Mouse (Mus musculus): Measurements from ENCODE around the gene Carmil2. TPM values are rescaled to one million over a fixed set of nuclear protein-coding genes. Genes with fewer than 3 reads are reported as not detected.

Gene Carmil2
- polyA plus RNA-seq, 1 experiment from 2014 or later: 0.73 TPM

DNA sequence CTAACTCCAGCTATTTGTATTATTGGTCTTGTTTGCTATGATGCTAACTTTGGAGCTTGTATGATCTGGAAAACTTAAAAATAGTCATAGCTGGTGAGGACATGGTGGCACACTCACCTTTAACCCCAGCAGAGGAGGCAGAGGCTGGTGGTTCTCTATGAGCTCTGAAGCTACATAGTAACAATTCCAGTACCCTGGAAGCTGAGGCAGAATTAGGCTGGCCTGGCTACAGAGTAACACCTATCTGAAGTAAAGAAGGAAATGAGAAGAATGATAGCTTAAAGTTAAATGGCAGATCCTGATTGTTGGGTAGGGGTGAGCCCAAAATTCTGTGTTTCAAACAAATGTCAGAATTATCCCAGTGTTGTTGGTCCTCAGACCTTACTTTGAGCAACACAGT lies 28.4 kb upstream of the Carmil2 start:
- no peak for ATAC-seq (ENCODE audit: insufficient number of reproducible peaks, low FRiP score, low TSS enrichment, low read depth)
- DNase-seq (ENCODE audit: low spot score): no peak
- H3K27ac ChIP-seq (replicated peaks; ENCODE audit: low read depth, low read length): no peak overlapping the region
- no peak overlapping the region for H3K9ac ChIP-seq (ENCODE audit: low read length)
- no peaks in the 10 kb centered on the region for H3K36me3 ChIP-seq (ENCODE audit: control insufficient read depth, insufficient read depth, low read length)
- no peaks in the 10 kb centered on the region for H3K27me3 ChIP-seq (ENCODE audit: control insufficient read depth, insufficient read depth, low read length)
- H3K4me3 ChIP-seq (ENCODE audit: low read depth, low read length): no peak overlapping the region
- no peaks in the 10 kb centered on the region for H3K4me1 ChIP-seq (ENCODE audit: control insufficient read depth, insufficient read depth, low read length)
- no peaks in the 10 kb centered on the region for H3K9me3 ChIP-seq (ENCODE audit: control insufficient read depth, low read length)
- no peak overlapping the region for H3K4me2 ChIP-seq (ENCODE audit: low read depth, severe bottlenecking)

DNA sequence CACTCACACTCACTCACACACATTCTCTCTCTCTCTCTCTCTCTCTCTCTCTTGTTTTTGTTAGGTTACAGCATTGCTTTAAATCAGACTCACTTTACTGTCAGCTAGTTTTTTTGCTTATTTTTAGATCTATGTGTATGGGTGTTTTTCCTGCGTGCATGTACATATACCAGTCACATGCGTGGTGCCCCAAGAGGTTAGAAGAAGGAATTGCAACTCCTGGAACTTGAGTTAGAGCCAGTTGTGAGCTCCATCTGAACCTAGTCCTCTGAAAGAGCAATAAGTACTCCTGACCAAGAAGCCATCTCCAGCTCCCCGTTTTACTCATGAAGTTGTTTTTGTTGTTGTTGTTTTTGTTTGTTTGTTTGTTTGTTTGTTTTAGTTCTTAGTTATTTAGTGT lies 24.9 kb upstream of the Carmil2 start:
- no peak for DNase-seq (ENCODE audit: low spot score)
- H3K9ac ChIP-seq (ENCODE audit: low read length): no peak overlapping the region
- no peak overlapping the region for H3K4me3 ChIP-seq (ENCODE audit: low read depth, low read length)
- WGBS: 84% methylated on average over 3 of the region's 3 CpGs
- H3K4me2 ChIP-seq (ENCODE audit: low read depth, severe bottlenecking): no peak overlapping the region
- no peak overlapping the region for H3K27ac ChIP-seq (replicated peaks; ENCODE audit: low read depth, low read length)
- H3K4me1 ChIP-seq (ENCODE audit: control insufficient read depth, insufficient read depth, low read length): no peaks in the 10 kb centered on the region
- H3K9me3 ChIP-seq (ENCODE audit: control insufficient read depth, low read length): no peaks in the 10 kb centered on the region
- H3K27me3 ChIP-seq (ENCODE audit: control insufficient read depth, insufficient read depth, low read length): no peaks in the 10 kb centered on the region
- ATAC-seq (ENCODE audit: insufficient number of reproducible peaks, low FRiP score, low TSS enrichment, low read depth): no peak
- peaks cover 15% of the 10 kb centered on the region for H3K36me3 ChIP-seq (ENCODE audit: control insufficient read depth, insufficient read depth, low read length)

DNA sequence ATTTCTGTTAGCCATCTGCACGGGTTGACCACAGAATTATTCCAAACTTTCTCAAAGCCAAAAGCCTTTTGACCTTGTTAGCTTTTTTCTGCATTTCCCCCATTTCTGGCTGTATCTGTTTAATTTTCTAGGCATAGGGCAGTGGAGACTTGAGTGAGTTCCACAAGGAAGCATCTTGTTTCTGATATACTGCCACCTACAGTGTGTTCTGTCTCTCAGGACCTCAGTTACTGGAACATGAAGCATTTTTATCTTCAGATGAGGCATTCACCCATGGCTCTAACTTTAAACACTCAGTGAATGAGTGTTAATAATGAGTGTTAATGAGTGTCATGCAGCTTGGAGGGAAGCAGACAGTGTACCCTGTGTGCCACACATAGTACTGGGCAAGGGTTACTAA lies 8.2 kb upstream of the Carmil2 start:
- 91% methylated on average over 1 of the region's 1 CpGs for WGBS
- H3K27ac ChIP-seq (replicated peaks; ENCODE audit: low read depth, low read length): no peak overlapping the region
- H3K9me3 ChIP-seq (ENCODE audit: control insufficient read depth, low read length): no peaks in the 10 kb centered on the region
- ATAC-seq (ENCODE audit: insufficient number of reproducible peaks, low FRiP score, low TSS enrichment, low read depth): no peak
- no peak overlapping the region for H3K4me3 ChIP-seq (ENCODE audit: low read depth, low read length)
- no peak for DNase-seq (ENCODE audit: low spot score)
- H3K4me2 ChIP-seq (ENCODE audit: low read depth, severe bottlenecking): no peak overlapping the region
- H3K9ac ChIP-seq (ENCODE audit: low read length): no peak overlapping the region
- H3K36me3 ChIP-seq (ENCODE audit: control insufficient read depth, insufficient read depth, low read length): peaks cover 45% of the 10 kb centered on the region
- no peaks in the 10 kb centered on the region for H3K27me3 ChIP-seq (ENCODE audit: control insufficient read depth, insufficient read depth, low read length)
- no peaks in the 10 kb centered on the region for H3K4me1 ChIP-seq (ENCODE audit: control insufficient read depth, insufficient read depth, low read length)

DNA sequence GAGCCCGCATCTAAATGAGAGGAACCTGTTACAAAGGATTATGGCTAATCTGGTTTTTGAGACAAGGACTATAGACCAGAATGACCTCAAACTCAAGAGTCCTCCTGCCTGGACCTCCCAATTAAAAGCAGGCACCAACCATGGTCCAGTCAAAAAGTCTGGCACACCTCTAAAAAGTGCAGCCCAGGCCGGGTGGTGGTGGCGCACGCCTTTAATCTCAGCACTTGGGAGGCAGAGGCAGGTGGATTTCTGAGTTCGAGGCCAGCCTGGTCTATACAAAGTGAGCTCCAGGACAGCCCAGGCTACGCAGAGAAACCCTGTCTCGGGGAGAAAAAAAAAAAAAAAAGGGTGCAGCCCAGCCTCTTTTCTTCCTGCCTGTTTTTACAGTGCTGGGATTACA lies 749 bp upstream of the Carmil2 start:
- peaks cover 4% of the 10 kb centered on the region; the same call in 1 of the 2 replicates for H3K4me1 ChIP-seq (ENCODE audit: control insufficient read depth, insufficient read depth, low read length)
- H3K27me3 ChIP-seq (ENCODE audit: control insufficient read depth, insufficient read depth, low read length): no peaks in the 10 kb centered on the region
- WGBS: 73% methylated on average over 7 of the region's 7 CpGs
- ATAC-seq (ENCODE audit: insufficient number of reproducible peaks, low FRiP score, low TSS enrichment, low read depth): no peak
- no peak overlapping the region for H3K9ac ChIP-seq (ENCODE audit: low read length)
- no peak overlapping the region for H3K4me2 ChIP-seq (ENCODE audit: low read depth, severe bottlenecking)
- H3K27ac ChIP-seq (replicated peaks; ENCODE audit: low read depth, low read length): no peak overlapping the region
- H3K36me3 ChIP-seq (ENCODE audit: control insufficient read depth, insufficient read depth, low read length): peaks cover 15% of the 10 kb centered on the region
- H3K4me3 ChIP-seq (ENCODE audit: low read depth, low read length): no peak overlapping the region
- H3K9me3 ChIP-seq (ENCODE audit: control insufficient read depth, low read length): no peaks in the 10 kb centered on the region
- peak; percentile 18 for DNase-seq (ENCODE audit: low spot score)

DNA sequence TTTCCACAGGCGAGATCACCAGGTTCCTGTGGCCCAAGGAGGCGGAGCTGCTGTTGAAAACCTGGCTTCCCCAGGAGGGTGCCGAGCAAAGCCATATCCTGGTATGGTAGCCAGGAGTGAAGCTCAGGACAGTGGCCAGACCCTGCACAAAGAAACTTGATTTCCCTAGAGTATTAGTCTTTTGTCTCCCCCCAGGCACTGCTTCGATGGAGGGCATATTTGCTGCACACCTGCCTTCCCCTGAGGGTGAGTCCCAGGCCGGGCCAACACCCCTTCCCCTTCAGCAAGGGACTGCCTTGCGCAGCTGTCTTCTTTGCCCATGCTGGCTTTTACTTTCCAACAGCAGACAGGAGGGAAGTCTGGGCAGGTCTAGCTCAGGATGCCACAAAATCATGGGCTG lies 477 bp downstream of the Carmil2 start:
- WGBS: 67% methylated on average over 6 of the region's 6 CpGs
- peak; percentile 22 for DNase-seq (ENCODE audit: low spot score)
- Histone ChIP-seq H3K9me3 (ENCODE audit: control insufficient read depth, low read length) (no peaks in the 10 kb centered on the region), H3K27ac (replicated peaks; ENCODE audit: low read depth, low read length) (no peak overlapping the region), H3K4me1 (ENCODE audit: control insufficient read depth, insufficient read depth, low read length) (peaks cover 4% of the 10 kb centered on the region; the same call in 1 of the 2 replicates), H3K4me2 (ENCODE audit: low read depth, severe bottlenecking) (no peak overlapping the region), H3K27me3 (ENCODE audit: control insufficient read depth, insufficient read depth, low read length) (no peaks in the 10 kb centered on the region), H3K36me3 (ENCODE audit: control insufficient read depth, insufficient read depth, low read length) (peaks cover 7% of the 10 kb centered on the region; the same call in 1 of the 2 replicates), H3K9ac (ENCODE audit: low read length) (no peak overlapping the region), H3K4me3 (ENCODE audit: low read depth, low read length) (no peak overlapping the region)
- no peak for ATAC-seq (ENCODE audit: insufficient number of reproducible peaks, low FRiP score, low TSS enrichment, low read depth)

DNA sequence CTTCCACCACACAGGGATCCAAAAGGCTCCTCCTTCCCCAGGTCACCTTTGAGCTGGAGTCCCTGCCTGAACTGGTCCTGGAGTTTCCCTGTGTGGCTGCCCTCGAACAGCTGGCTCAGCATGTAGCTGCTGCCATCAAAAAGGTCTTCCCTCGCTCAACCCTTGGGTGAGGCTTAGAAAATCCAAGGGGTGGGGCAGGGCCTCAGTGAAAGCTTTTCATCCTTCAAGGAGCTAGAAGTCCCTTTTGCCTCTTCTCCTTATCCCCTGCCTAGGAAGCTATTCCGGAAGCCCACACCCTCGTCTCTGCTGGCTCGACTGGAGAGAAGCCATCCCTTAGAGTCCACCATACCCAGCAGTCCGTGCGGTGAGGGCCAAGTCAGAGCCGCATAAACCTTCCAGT lies 1.4 kb downstream of the Carmil2 start:
- DNase-seq (ENCODE audit: low spot score) (no peak), ATAC-seq (ENCODE audit: insufficient number of reproducible peaks, low FRiP score, low TSS enrichment, low read depth) (no peak)
- H3K4me2 ChIP-seq (ENCODE audit: low read depth, severe bottlenecking): no peak overlapping the region
- 69% methylated on average over 8 of the region's 8 CpGs for WGBS
- no peak overlapping the region for H3K4me3 ChIP-seq (ENCODE audit: low read depth, low read length)
- H3K4me1 ChIP-seq (ENCODE audit: control insufficient read depth, insufficient read depth, low read length): peaks cover 4% of the 10 kb centered on the region; the same call in 1 of the 2 replicates
- H3K27me3 ChIP-seq (ENCODE audit: control insufficient read depth, insufficient read depth, low read length): no peaks in the 10 kb centered on the region
- H3K9ac ChIP-seq (ENCODE audit: low read length): no peak overlapping the region
- no peak overlapping the region for H3K27ac ChIP-seq (replicated peaks; ENCODE audit: low read depth, low read length)
- peaks cover 4% of the 10 kb centered on the region; the same call in 1 of the 2 replicates for H3K36me3 ChIP-seq (ENCODE audit: control insufficient read depth, insufficient read depth, low read length)
- H3K9me3 ChIP-seq (ENCODE audit: control insufficient read depth, low read length): no peaks in the 10 kb centered on the region

DNA sequence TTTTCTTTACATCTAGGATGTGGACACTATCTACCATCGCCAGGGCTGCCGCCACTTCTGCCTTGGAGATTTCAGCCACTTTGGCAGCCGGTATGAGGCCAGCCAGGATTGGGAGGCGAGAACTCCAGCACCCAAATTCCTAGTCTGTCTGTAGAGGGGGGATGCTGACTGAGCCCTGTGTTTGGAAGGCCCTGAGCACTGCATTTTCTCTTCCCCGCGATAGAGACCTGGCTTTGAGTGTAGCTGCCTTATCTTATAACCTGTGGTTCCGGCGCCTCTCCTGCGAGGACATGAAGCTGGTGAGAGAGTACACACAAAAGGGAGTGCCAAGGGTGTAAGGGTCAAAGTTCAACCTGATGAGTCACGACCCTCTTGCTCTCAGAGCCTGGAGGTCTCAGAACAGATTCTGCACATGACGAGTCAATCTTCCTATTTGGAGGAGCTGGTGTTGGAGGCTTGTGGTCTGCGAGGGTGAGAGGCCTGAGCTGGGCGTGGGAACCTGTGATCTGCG lies 2.2 kb downstream of the Carmil2 start:
- Histone ChIP-seq H3K27me3 (ENCODE audit: control insufficient read depth, insufficient read depth, low read length) (no peaks in the 10 kb centered on the region), H3K36me3 (ENCODE audit: control insufficient read depth, insufficient read depth, low read length) (peaks cover 4% of the 10 kb centered on the region; the same call in 1 of the 2 replicates), H3K9ac (ENCODE audit: low read length) (no peak overlapping the region), H3K4me2 (ENCODE audit: low read depth, severe bottlenecking) (no peak overlapping the region), H3K27ac (replicated peaks; ENCODE audit: low read depth, low read length) (no peak overlapping the region), H3K4me1 (ENCODE audit: control insufficient read depth, insufficient read depth, low read length) (peaks cover 4% of the 10 kb centered on the region; the same call in 1 of the 2 replicates), H3K9me3 (ENCODE audit: control insufficient read depth, low read length) (no peaks in the 10 kb centered on the region), H3K4me3 (ENCODE audit: low read depth, low read length) (no peak overlapping the region)
- DNase-seq (ENCODE audit: low spot score) (no peak), ATAC-seq (ENCODE audit: insufficient number of reproducible peaks, low FRiP score, low TSS enrichment, low read depth) (no peak)
- WGBS: 72% methylated on average over 14 of the region's 14 CpGs

DNA sequence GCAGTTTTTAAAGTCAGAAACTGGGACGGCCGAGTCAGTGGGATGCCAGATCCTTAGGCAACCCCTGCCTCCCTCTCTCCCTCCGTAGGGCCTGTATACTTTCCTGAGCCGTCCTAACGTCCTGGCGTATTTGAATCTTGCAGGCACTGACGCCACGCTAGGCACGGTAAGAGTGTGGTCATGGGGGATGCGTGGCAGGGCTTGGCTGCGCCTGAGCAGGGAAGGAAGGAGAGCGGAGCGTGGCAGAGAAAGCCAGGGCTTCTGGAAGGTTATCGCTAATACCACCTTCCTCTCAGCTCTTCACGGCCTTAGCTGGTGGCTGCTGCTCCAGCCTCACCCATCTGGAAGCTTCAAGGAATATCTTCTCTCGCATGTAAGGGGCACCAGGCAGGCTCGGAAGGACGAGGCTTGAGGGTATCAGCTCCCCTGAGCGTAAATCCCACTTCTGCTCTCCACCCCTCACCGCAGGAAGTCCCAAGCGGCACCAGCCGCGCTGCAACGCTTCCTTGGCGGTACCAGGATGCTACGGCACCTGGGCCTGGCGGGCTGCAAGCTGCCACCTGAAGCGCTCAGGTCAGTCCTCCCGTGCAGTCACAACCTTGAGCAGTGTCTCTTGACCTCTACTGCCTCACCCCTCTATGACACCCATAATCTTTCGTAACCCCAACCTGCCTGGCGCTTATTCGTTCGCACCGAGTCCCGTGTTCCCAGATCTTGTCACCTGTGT lies 3.3 kb downstream of the Carmil2 start:
- no peak for ATAC-seq (ENCODE audit: insufficient number of reproducible peaks, low FRiP score, low TSS enrichment, low read depth)
- Histone ChIP-seq H3K36me3 (ENCODE audit: control insufficient read depth, insufficient read depth, low read length) (no peaks in the 10 kb centered on the region), H3K9ac (ENCODE audit: low read length) (no peak overlapping the region), H3K4me1 (ENCODE audit: control insufficient read depth, insufficient read depth, low read length) (peaks cover 4% of the 10 kb centered on the region; the same call in 1 of the 2 replicates), H3K9me3 (ENCODE audit: control insufficient read depth, low read length) (no peaks in the 10 kb centered on the region), H3K27me3 (ENCODE audit: control insufficient read depth, insufficient read depth, low read length) (no peaks in the 10 kb centered on the region), H3K4me2 (ENCODE audit: low read depth, severe bottlenecking) (no peak overlapping the region), H3K4me3 (ENCODE audit: low read depth, low read length) (no peak overlapping the region), H3K27ac (replicated peaks; ENCODE audit: low read depth, low read length) (no peak overlapping the region)
- no peak for DNase-seq (ENCODE audit: low spot score)
- WGBS: 60% methylated on average over 35 of the region's 35 CpGs
